Mouse (Mus musculus) hindbrain, postnatal 0 days (tissue): ENCODE results near the gene Egln2. TPM values are rescaled to one million over a fixed set of nuclear protein-coding genes. Genes with fewer than 3 reads are reported as not detected.

ENCODE experiments used
- ATAC-seq: fragments of 200-750 bp; cut with Nextera tagmentation; 2 replicates; pipeline ENCODE4 v1.8.0; 2017; ENCODE audit warnings: mild to moderate bottlenecking, moderate TSS enrichment, moderate library complexity
- DNase-seq: peaks from one replicate; pipeline ENCODE4 v3.0.0-alpha.2; 2015; ENCODE audit warnings: low spot score
- H3K27ac ChIP-seq: fragments of 300-500 bp; sonication (generic); 2 replicates; pipeline ENCODE4 v1.5.1; 2014; ENCODE audit warnings: mild to moderate bottlenecking
- H3K27me3 ChIP-seq: fragments of 300-500 bp; sonication (generic); 2 replicates; pipeline ENCODE4 v1.6.1; 2014; ENCODE audit warnings: low read length, mixed read lengths; ENCODE audit not compliant: insufficient read depth
- H3K36me3 ChIP-seq: fragments of 300-500 bp; sonication (generic); 2 replicates; pipeline ENCODE4 v1.6.1; 2014; ENCODE audit warnings: low read length, mixed read lengths; ENCODE audit not compliant: insufficient read depth
- H3K4me1 ChIP-seq: fragments of 300-500 bp; sonication (generic); 2 replicates; pipeline ENCODE4 v1.6.1; 2014; ENCODE audit warnings: antibody characterized with exemption, low read length, mixed read lengths; ENCODE audit not compliant: insufficient read depth
- H3K4me2 ChIP-seq: fragments of 300-500 bp; sonication (generic); 2 replicates; pipeline ENCODE4 v1.6.1; 2014; ENCODE audit warnings: low read depth, mild to moderate bottlenecking, low read length, moderate library complexity, mixed read lengths
- H3K4me3 ChIP-seq: fragments of 300-500 bp; sonication (generic); 2 replicates; pipeline ENCODE4 v1.5.1; 2014; ENCODE audit warnings: low read length
- H3K9ac ChIP-seq: fragments of 300-500 bp; sonication (generic); replicated peaks from 2 replicates; pipeline ENCODE4 v1.6.1; 2014; ENCODE audit warnings: mild to moderate bottlenecking, low read length, moderate library complexity, mixed read lengths
- H3K9me3 ChIP-seq: fragments of 300-500 bp; sonication (generic); 2 replicates; pipeline ENCODE4 v1.6.1; 2016; ENCODE audit warnings: low read length, mixed read lengths
- CTCF ChIP-seq: IDR thresholded peaks from 2 replicates; pipeline ENCODE4 v1.5.1; 2016; ENCODE audit warnings: antibody characterized with exemption, control low read depth, low read depth
- WGBS: fragments of 180-500 bp; shearing (Covaris S2); extraction: QIAGEN DNeasy Blood & Tissue Kit; methylation state at CpG from one replicate; pipeline ENCODE4 v1.1.7; 2014; 5-methylcytosine and 5-hydroxymethylcytosine counted together
- polyA plus RNA-seq: library from polyadenylated mRNA; unstranded; fragments of >200 nt; fragmentation: Nextera tagmentation; extraction: Ambion mirVana; gene quantifications from 2 replicates; pipeline ENCODE4 v1.2.1, GENCODE M21; 2015
- total RNA-seq: library from RNA; depleted of rRNA; stranded (reverse); fragments of >200 nt; gene quantifications from 2 replicates; pipeline ENCODE4 v1.2.3, GENCODE M21; 2014

The Egln2 gene
- total and polyA plus RNA-seq, 2 experiments from 2014 or later: 78.6 to 117 TPM

- Histone ChIP-seq H3K4me2 (no peak overlapping the region), H3K36me3 (peaks cover 19% of the 10 kb centered on the region; the same call in 1 of the 2 replicates), H3K4me3 (no peak overlapping the region), H3K9me3 (no peaks in the 10 kb centered on the region), H3K27ac (no peak overlapping the region), H3K9ac (no peak overlapping the region), H3K27me3 (no peaks in the 10 kb centered on the region), H3K4me1 (peaks cover 13% of the 10 kb centered on the region)
- DNase-seq: no peak
- 83% methylated on average over 3 of the region's 3 CpGs for WGBS
- no peak for ATAC-seq
- no peak for TF ChIP-seq CTCF
Measured at GRCm38 (mm10) chr7:27197136-27197535, 30.5 kb upstream of the Egln2 start.

- peaks cover 31% of the 10 kb centered on the region for H3K36me3 ChIP-seq
- H3K27me3 ChIP-seq: no peaks in the 10 kb centered on the region
- ATAC-seq (peak; percentile 98), DNase-seq (peak; percentile 98)
- 0 out of 2 replicates have a peak, but pooled peaks have one; percentile 1 for TF ChIP-seq CTCF
- peak within 1 kb of the TSS; percentile 91 for H3K9ac ChIP-seq
- peak within 1 kb of the TSS; percentile 84 for H3K4me3 ChIP-seq
- under 1% methylated on average over 63 of the region's 64 CpGs for WGBS
- H3K27ac ChIP-seq: peak within 1 kb of the TSS; percentile 99
- H3K4me1 ChIP-seq: peaks cover 13% of the 10 kb centered on the region
- H3K4me2 ChIP-seq: peak within 1 kb of the TSS; percentile 82
- no peaks in the 10 kb centered on the region for H3K9me3 ChIP-seq
Measured at GRCm38 (mm10) chr7:27195681-27196611, 29.3 kb upstream of the Egln2 start, which contains the start of the genes BC024978 and Snrpa. Gene BC024978, plus strand, starts transcription at chr7:27195781. Gene Snrpa, minus strand, starts transcription at chr7:27196271.

GRCm38 (mm10) chr7:27193731-27194130, 27.1 kb upstream of the Egln2 start:
- Histone ChIP-seq H3K9ac (no peak overlapping the region), H3K27ac (no peak overlapping the region), H3K36me3 (peaks cover 52% of the 10 kb centered on the region), H3K4me3 (no peak overlapping the region), H3K27me3 (no peaks in the 10 kb centered on the region), H3K4me1 (peaks cover 13% of the 10 kb centered on the region), H3K4me2 (no peak overlapping the region), H3K9me3 (no peaks in the 10 kb centered on the region)
- no peak for ATAC-seq
- WGBS: 79% methylated on average over 4 of the region's 4 CpGs
- no peak for DNase-seq
- no peak for TF ChIP-seq CTCF

DNA sequence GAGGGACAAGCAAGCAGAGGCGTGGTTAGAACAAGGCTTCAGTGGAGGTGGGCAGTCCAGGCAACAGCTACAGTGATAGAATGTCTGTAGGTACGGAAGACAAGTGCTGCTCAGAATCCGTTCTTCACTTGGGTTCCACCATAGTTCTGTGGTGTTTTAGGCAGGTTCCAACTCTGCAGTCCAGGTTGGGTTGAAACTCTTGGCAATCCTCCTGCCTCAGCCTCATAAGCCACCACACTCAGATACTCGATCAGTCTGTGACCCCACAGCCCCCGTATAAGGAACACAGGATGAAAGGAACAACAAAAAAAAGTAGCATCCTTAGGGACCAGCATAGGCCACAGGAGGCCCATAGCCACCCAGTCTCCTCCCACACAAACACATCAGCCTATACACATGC, 25.8 kb upstream of the Egln2 start:
- ATAC-seq (no peak), DNase-seq (no peak)
- Histone ChIP-seq H3K27me3 (no peaks in the 10 kb centered on the region), H3K9ac (no peak overlapping the region), H3K4me2 (no peak overlapping the region), H3K4me1 (peaks cover 13% of the 10 kb centered on the region), H3K9me3 (no peaks in the 10 kb centered on the region), H3K36me3 (peaks cover 61% of the 10 kb centered on the region), H3K27ac (no peak overlapping the region), H3K4me3 (no peak overlapping the region)
- no peak for TF ChIP-seq CTCF
- 94% methylated on average over 5 of the region's 5 CpGs for WGBS

DNA sequence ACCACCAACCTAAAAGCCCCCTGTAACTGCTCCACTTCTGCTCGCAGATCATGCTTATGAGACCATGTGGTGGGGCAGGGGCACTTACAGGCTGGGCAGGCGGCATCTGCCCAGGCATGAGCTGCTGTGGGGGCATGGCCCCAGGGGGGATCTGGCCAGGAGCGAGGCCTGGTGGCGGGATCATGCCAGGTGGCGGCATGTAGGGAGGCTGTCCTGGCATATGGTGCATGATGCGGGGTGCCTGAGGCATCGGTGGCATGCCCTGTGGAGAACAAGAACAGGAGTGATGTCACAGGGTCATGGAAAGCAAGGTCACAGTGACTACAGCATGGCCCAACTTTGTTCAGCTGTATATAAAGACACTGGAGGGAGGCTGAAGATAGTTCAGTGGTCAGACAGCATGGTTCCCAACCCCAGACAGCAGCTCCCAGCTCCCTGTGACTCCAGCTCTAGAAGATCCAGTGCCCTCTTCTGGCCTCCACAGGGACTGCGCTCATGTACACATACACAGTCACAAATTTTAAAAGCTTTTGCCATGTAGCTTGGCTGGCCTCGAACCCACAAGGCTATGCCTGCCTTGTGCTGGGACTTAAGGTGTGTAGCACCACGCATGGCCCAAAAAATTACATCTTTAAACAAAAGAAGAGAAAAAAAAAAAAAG, 22.8 kb upstream of the Egln2 start:
- WGBS: 80% methylated on average over 10 of the region's 10 CpGs
- TF ChIP-seq CTCF: peak; percentile 32; the same call in 1 of the 2 replicates
- no peaks in the 10 kb centered on the region for H3K9me3 ChIP-seq

DNA sequence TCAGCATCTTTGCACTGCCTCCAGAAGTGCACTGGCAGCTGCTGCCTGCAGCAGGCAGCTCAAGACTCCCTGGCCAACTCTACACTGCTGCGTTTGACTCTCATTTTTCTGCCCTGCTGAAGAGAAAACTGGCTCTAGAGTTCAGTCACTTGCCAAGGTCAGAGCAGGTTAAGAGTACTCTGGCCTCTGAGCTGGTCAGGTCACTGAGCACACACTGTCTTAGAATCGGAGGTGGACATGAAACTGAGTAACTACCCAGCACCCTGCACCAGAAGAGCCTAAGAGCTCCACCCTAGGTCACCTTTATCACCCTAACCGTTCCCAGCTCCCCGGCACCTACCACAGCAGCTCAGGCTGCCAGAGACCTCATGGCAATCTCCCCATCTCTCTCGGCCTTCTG, 19.4 kb upstream of the Egln2 start:
- H3K27me3 ChIP-seq: no peaks in the 10 kb centered on the region
- no peak for ATAC-seq
- no peak for TF ChIP-seq CTCF

More for the DNA sequence above, 22.8 kb upstream of the Egln2 start:
- H3K27ac ChIP-seq: no peak overlapping the region
- no peak overlapping the region for H3K4me3 ChIP-seq
- H3K4me2 ChIP-seq: no peak overlapping the region
- peaks cover 86% of the 10 kb centered on the region for H3K36me3 ChIP-seq
- H3K4me1 ChIP-seq: peaks cover 6% of the 10 kb centered on the region
- no peak for ATAC-seq
- H3K9ac ChIP-seq: no peak overlapping the region
- no peaks in the 10 kb centered on the region for H3K27me3 ChIP-seq
- no peak for DNase-seq

More for the DNA sequence above, 19.4 kb upstream of the Egln2 start:
- Histone ChIP-seq H3K4me2 (no peak overlapping the region), H3K36me3 (peaks cover 55% of the 10 kb centered on the region), H3K4me3 (no peak overlapping the region), H3K9ac (no peak overlapping the region), H3K4me1 (no peaks in the 10 kb centered on the region), H3K27ac (no peak overlapping the region), H3K9me3 (no peaks in the 10 kb centered on the region)
- 97% methylated on average over 5 of the region's 5 CpGs for WGBS
- DNase-seq: no peak
